Mouse (Mus musculus) forebrain, embryonic 15.5 days (tissue): ENCODE measurements around the gene Ccdc30. TPM values are rescaled to one million over a fixed set of nuclear protein-coding genes. Genes with fewer than 3 reads are reported as not detected.

Experiments
- ATAC-seq: fragments of 200-750 bp; cut with Nextera tagmentation; replicated peaks from 2 replicates; pipeline ENCODE4 v1.8.0; 2017; ENCODE audit warnings: mild to moderate bottlenecking, moderate TSS enrichment, moderate library complexity
- H3K27ac ChIP-seq: fragments of 300-500 bp; sonication (generic); replicated peaks from 2 replicates; pipeline ENCODE4 v1.5.1; 2015; ENCODE audit warnings: mild to moderate bottlenecking, inconsistent platforms
- H3K27me3 ChIP-seq: fragments of 300-500 bp; sonication (generic); 2 replicates; pipeline ENCODE4 v1.6.1; 2015; ENCODE audit warnings: inconsistent platforms
- H3K36me3 ChIP-seq: fragments of 300-500 bp; sonication (generic); 2 replicates; pipeline ENCODE4 v1.6.1; 2015; ENCODE audit warnings: mild to moderate bottlenecking, inconsistent platforms
- H3K4me1 ChIP-seq: fragments of 300-500 bp; sonication (generic); 2 replicates; pipeline ENCODE4 v1.6.1; 2015; ENCODE audit warnings: inconsistent platforms
- H3K4me2 ChIP-seq: fragments of 300-500 bp; sonication (generic); replicated peaks from 2 replicates; pipeline ENCODE4 v1.6.1; 2015; ENCODE audit warnings: mild to moderate bottlenecking, inconsistent platforms
- H3K4me3 ChIP-seq: fragments of 300-500 bp; sonication (generic); 2 replicates; pipeline ENCODE4 v1.5.1; 2015; ENCODE audit warnings: mild to moderate bottlenecking, inconsistent platforms
- H3K9ac ChIP-seq: fragments of 300-500 bp; sonication (generic); replicated peaks from 2 replicates; pipeline ENCODE4 v1.6.1; 2015; ENCODE audit warnings: mild to moderate bottlenecking, inconsistent platforms
- H3K9me3 ChIP-seq: fragments of 300-500 bp; sonication (generic); 2 replicates; pipeline ENCODE4 v1.6.1; 2016; ENCODE audit warnings: inconsistent platforms
- WGBS: fragments of 180-500 bp; shearing (Covaris S2); methylation state at CpG from one replicate; pipeline ENCODE4 v1.1.7; 2015; ENCODE audit warnings: mixed read lengths; 5-methylcytosine and 5-hydroxymethylcytosine counted together
- polyA plus RNA-seq: library from polyadenylated mRNA; unstranded; fragments of >200 nt; fragmentation: Nextera tagmentation; extraction: Ambion mirVana; gene quantifications from 2 replicates; pipeline ENCODE4 v1.2.1, GENCODE M21; 2015

The Ccdc30 gene
- polyA plus RNA-seq, 1 experiment from 2014 or later, result 13.0 TPM

- no peak overlapping the region for H3K4me2 ChIP-seq
- 94% methylated on average over 6 of the region's 6 CpGs for WGBS
- no peaks in the 10 kb centered on the region for H3K4me1 ChIP-seq
- H3K4me3 ChIP-seq, result no peak overlapping the region
- no peaks in the 10 kb centered on the region for H3K36me3 ChIP-seq
- H3K27ac ChIP-seq, result no peak overlapping the region
- no peak overlapping the region for H3K9ac ChIP-seq
- H3K9me3 ChIP-seq, result no peaks in the 10 kb centered on the region
- no peak for ATAC-seq
- H3K27me3 ChIP-seq, result no peaks in the 10 kb centered on the region
Observed at GRCm38 (mm10) chr4:119345508-119345907, 69.8 kb downstream of the Ccdc30 start.

GRCm38 (mm10) chr4:119338861-119339361, 76.4 kb downstream of the Ccdc30 start:
- Histone ChIP-seq H3K4me3 (peak overlapping the region; percentile 19), H3K27ac (peak overlapping the region; percentile 87), H3K4me1 (peaks cover 10% of the 10 kb centered on the region), H3K36me3 (no peaks in the 10 kb centered on the region), H3K4me2 (peak overlapping the region; percentile 45), H3K9me3 (no peaks in the 10 kb centered on the region), H3K27me3 (no peaks in the 10 kb centered on the region), H3K9ac (peak overlapping the region; percentile 29; the same call in 1 of the 2 replicates)
- WGBS, result 2% methylated on average over 10 of the region's 10 CpGs
- ATAC-seq, result peak; percentile 91

DNA sequence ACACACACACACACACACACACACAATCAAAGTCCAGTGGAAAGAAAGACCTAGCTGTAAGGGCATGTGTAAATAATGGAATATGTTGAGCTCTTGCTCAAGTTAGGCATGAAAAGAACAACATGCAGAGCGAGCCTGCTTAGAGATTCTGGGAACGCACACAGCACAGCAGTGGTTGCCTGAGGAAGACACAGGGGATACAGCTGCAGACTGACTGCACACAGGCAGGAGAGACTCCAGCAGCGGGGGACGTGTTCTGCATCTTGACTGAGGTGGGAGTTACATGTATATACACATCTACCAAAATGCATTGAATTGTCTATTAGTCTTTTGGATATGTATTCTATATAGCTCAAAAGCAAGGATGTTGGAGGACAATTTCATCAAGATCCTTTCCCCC, 76.9 kb downstream of the Ccdc30 start:
- Histone ChIP-seq H3K36me3 (no peaks in the 10 kb centered on the region), H3K4me3 (peak overlapping the region; percentile 19), H3K4me1 (peaks cover 10% of the 10 kb centered on the region), H3K27ac (peak overlapping the region; percentile 87), H3K9ac (peak overlapping the region; percentile 29; the same call in 1 of the 2 replicates), H3K27me3 (no peaks in the 10 kb centered on the region), H3K4me2 (peak overlapping the region; percentile 45), H3K9me3 (no peaks in the 10 kb centered on the region)
- peak; percentile 89 for ATAC-seq
- WGBS, result 27% methylated on average over 4 of the region's 4 CpGs

DNA sequence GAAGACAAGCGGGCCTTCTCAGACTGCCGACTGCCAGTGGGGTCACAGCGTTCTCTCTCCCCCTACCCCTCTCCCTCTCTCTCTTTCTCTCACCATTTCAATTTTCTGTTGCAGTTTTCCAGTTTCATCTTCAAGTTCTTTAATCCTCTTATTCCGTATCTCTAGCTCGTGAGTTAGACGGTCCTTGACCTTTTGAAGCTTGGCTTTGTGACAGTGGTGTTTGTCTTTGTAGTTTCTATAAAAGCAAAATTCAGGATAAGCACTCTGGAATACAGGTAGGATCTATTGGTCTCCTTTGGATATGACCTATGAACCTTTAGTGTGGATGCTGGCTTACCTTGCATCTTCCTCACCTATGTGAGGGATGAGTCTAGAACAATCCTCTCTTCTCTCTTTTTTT, 81.8 kb downstream of the Ccdc30 start:
- H3K27ac ChIP-seq, result no peak overlapping the region
- no peaks in the 10 kb centered on the region for H3K9me3 ChIP-seq
- H3K4me2 ChIP-seq, result no peak overlapping the region
- no peaks in the 10 kb centered on the region for H3K27me3 ChIP-seq
- 86% methylated on average over 6 of the region's 6 CpGs for WGBS
- H3K36me3 ChIP-seq, result no peaks in the 10 kb centered on the region
- peaks cover 5% of the 10 kb centered on the region for H3K4me1 ChIP-seq
- ATAC-seq, result no peak
- H3K4me3 ChIP-seq, result no peak overlapping the region
- H3K9ac ChIP-seq, result no peak overlapping the region

DNA sequence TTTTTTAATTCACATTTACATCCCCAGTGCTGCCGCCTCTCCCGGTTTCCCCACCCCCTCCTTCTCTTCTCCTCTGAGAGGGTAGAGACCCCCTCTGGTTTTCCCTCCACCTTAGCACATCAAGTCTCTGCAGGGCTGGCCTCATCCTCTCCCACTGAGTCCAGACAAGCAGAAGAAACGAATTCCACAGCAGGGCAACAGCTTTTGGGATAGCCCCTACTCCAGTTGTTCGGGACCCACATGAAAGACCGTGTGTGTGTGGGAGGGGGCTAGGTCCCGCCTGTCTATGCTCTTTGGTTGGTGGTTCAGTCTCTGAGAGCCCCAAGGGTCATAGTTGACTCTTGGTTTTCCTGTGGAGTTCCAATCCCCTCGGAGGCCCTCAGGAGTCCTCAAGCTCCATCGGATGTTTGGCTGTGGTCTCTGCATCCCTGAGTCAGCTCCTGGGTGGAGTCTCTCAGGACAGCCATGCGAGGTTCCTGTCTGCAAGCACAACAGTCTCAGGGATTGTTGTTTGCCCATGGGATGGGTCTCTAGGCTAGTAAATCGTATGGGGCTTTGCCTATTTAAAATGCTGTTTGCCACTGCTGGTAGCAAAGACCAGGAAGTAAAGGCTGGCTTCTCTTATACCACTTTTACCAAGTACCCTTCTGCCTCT, 94.3 kb downstream of the Ccdc30 start:
- H3K9me3 ChIP-seq, result no peaks in the 10 kb centered on the region
- peak overlapping the region; percentile 94 for H3K4me2 ChIP-seq
- 28% methylated on average over 10 of the region's 10 CpGs for WGBS
- peaks cover 19% of the 10 kb centered on the region for H3K4me1 ChIP-seq
- ATAC-seq, result peak; percentile 76
- peak overlapping the region; percentile 60 for H3K9ac ChIP-seq
- H3K4me3 ChIP-seq, result peak overlapping the region; percentile 82
- H3K27me3 ChIP-seq, result peaks cover 3% of the 10 kb centered on the region; the same call in 1 of the 2 replicates
- H3K27ac ChIP-seq, result peak overlapping the region; percentile 92
- H3K36me3 ChIP-seq, result peaks cover 16% of the 10 kb centered on the region

GRCm38 (mm10) chr4:119320131-119320830, 95.0 kb downstream of the Ccdc30 start, which contains the start of gene Ppih:
Gene Ppih, minus strand, starts transcription at chr4:119320546.
- H3K9me3 ChIP-seq, result no peaks in the 10 kb centered on the region
- ATAC-seq, result peak; percentile 99
- under 1% methylated on average over 44 of the region's 44 CpGs for WGBS
- peak within 1 kb of the TSS; percentile 94 for H3K4me2 ChIP-seq
- peak within 1 kb of the TSS; percentile 82 for H3K4me3 ChIP-seq
- peak within 1 kb of the TSS; percentile 61 for H3K9ac ChIP-seq
- peaks cover 3% of the 10 kb centered on the region; the same call in 1 of the 2 replicates for H3K27me3 ChIP-seq
- peak within 1 kb of the TSS; percentile 92 for H3K27ac ChIP-seq
- H3K4me1 ChIP-seq, result peaks cover 19% of the 10 kb centered on the region
- peaks cover 23% of the 10 kb centered on the region for H3K36me3 ChIP-seq

- no peak overlapping the region for H3K9ac ChIP-seq
- H3K4me3 ChIP-seq, result no peak overlapping the region
- no peak for ATAC-seq
- WGBS, result 86% methylated on average over 1 of the region's 1 CpGs
- H3K9me3 ChIP-seq, result no peaks in the 10 kb centered on the region
- no peak overlapping the region for H3K27ac ChIP-seq
- H3K4me1 ChIP-seq, result 0 out of 2 replicates have a peak, but pooled peaks cover 2% of the 10 kb centered on the region
- peaks cover 65% of the 10 kb centered on the region for H3K36me3 ChIP-seq
- no peaks in the 10 kb centered on the region for H3K27me3 ChIP-seq
- no peak overlapping the region for H3K4me2 ChIP-seq
Observed at GRCm38 (mm10) chr4:119313756-119314155, 101.6 kb downstream of the Ccdc30 start.

GRCm38 (mm10) chr4:119305418-119305817, 109.9 kb downstream of the Ccdc30 start:
- H3K27me3 ChIP-seq, result no peaks in the 10 kb centered on the region
- no peak overlapping the region for H3K4me3 ChIP-seq
- H3K27ac ChIP-seq, result no peak overlapping the region
- ATAC-seq, result no peak
- H3K9me3 ChIP-seq, result no peaks in the 10 kb centered on the region
- no peaks in the 10 kb centered on the region for H3K4me1 ChIP-seq
- H3K9ac ChIP-seq, result no peak overlapping the region
- WGBS, result 77% methylated on average over 5 of the region's 5 CpGs
- peaks cover 21% of the 10 kb centered on the region for H3K36me3 ChIP-seq
- H3K4me2 ChIP-seq, result no peak overlapping the region

DNA sequence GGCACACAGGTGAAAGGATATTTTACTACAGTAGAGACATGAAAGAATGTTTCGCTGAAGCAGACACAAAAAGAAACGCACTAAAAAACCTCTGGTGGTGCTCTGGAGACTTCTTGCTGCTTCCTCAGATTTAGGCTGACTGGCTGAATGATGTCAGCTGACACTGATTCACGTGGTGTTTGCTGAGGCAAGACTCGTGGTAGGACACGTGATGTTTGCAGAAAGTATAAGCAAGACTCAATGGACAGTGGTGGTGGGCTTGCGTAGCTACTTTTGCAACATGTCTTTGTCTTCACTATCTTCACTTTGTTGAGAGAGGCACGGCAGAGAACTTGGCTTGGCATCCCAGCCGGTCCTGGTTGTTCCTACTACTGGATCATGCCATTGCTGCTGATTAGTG, 112.0 kb downstream of the Ccdc30 start:
- H3K4me3 ChIP-seq, result no peak overlapping the region

DNA sequence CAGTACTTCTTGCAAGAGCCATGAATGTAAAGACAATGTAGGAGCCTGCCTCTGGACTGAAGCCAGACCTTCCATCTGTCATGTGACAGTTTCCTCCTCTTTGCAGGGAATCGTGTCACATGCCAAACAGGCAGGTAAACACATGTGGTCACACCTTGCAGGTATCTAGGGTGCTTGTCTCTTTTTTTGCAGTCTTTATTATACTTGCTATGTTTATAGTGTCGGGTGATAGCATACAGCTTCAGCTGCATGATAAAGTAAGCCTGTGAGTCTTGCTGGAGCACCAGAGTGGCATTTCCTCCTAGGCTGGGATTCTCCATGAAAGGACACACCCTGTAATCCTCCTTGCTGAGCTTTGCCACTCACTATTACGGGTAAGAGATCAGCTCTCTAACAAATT, 113.5 kb downstream of the Ccdc30 start:
- H3K36me3 ChIP-seq, result peaks cover 2% of the 10 kb centered on the region; the same call in 1 of the 2 replicates
- no peaks in the 10 kb centered on the region for H3K4me1 ChIP-seq
- no peaks in the 10 kb centered on the region for H3K27me3 ChIP-seq
- ATAC-seq, result no peak
- whole genome bisulfite sequencing, result 75% methylated on average over 3 of the region's 3 CpGs
- H3K4me2 ChIP-seq, result no peak overlapping the region
- no peak overlapping the region for H3K9ac ChIP-seq
- no peaks in the 10 kb centered on the region for H3K9me3 ChIP-seq
- no peak overlapping the region for H3K27ac ChIP-seq
- H3K4me3 ChIP-seq, result no peak overlapping the region

More for the DNA sequence above, 112.0 kb downstream of the Ccdc30 start:
- Histone ChIP-seq H3K9me3 (no peaks in the 10 kb centered on the region), H3K36me3 (peaks cover 10% of the 10 kb centered on the region; the same call in 1 of the 2 replicates), H3K27me3 (no peaks in the 10 kb centered on the region), H3K27ac (no peak overlapping the region), H3K4me1 (no peaks in the 10 kb centered on the region), H3K9ac (no peak overlapping the region), H3K4me2 (no peak overlapping the region)
- ATAC-seq, result no peak
- 91% methylated on average over 8 of the region's 8 CpGs for WGBS

- Histone ChIP-seq H3K9me3 (no peaks in the 10 kb centered on the region), H3K27me3 (no peaks in the 10 kb centered on the region), H3K4me2 (no peak overlapping the region), H3K27ac (no peak overlapping the region), H3K36me3 (no peaks in the 10 kb centered on the region), H3K4me3 (no peak overlapping the region), H3K4me1 (0 out of 2 replicates have a peak, but pooled peaks cover under 1% of the 10 kb centered on the region), H3K9ac (no peak overlapping the region)
- ATAC-seq, result no peak
- WGBS, result 95% methylated on average over 3 of the region's 3 CpGs
Observed at GRCm38 (mm10) chr4:119300761-119301160, 114.6 kb downstream of the Ccdc30 start.

DNA sequence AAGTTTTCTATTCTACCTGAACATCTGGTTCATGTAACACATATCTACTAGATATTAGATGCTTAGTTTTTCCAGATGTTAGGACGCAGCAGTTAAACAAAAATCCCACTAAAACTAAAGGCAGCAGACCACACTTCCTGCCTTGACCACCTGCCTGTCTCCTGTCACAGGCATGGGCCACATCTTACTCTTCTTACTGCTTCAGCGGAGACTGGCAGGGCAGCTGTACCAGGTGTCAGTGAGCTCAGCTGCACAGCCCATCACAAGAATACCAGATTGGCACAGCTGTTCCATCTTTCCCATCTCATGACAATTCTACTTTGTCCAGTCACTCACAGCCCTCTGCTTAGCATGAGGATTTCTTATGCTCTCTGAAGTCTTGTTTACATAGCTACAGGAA, 118.0 kb downstream of the Ccdc30 start:
- no peak overlapping the region for H3K9ac ChIP-seq
- no peak for ATAC-seq
- H3K4me3 ChIP-seq, result no peak overlapping the region
- H3K27ac ChIP-seq, result no peak overlapping the region
- no peak overlapping the region for H3K4me2 ChIP-seq
- WGBS, result 82% methylated on average over 2 of the region's 2 CpGs
- H3K36me3 ChIP-seq, result no peaks in the 10 kb centered on the region
- no peaks in the 10 kb centered on the region for H3K9me3 ChIP-seq
- H3K27me3 ChIP-seq, result no peaks in the 10 kb centered on the region
- H3K4me1 ChIP-seq, result peaks cover 10% of the 10 kb centered on the region
